Mouse (Mus musculus) erythroblast, adult 5-6 weeks (primary cell): ENCODE data around the gene Ms4a13. TPM values are rescaled to one million over a fixed set of nuclear protein-coding genes. Genes with fewer than 3 reads are reported as not detected.
"Not testable (repeated sequence)": the region's sequence is repeated elsewhere in the genome, so short reads cannot be mapped to it uniquely, and the experiment has no call there.

ENCODE experiments used
- ATAC-seq: replicated peaks from 2 replicates; pipeline ENCODE4 v1.8.0; 2016; ENCODE audit warnings: moderate number of reproducible peaks, mild to moderate bottlenecking, moderate TSS enrichment, inconsistent platforms; ENCODE audit not compliant: poor library complexity, low FRiP score, severe bottlenecking
- total RNA-seq, 2 experiments: library from RNA; stranded (forward) in 1 of 2; stranded (reverse) in 1 of 2; fragments of 150-400 nt in 1 of 2; fragments of 200-764, 138-1000 nt in 1 of 2; gene quantifications; 2 replicates each; pipeline versions ENCODE4 v1.2.3 to v1.2.4; 2015 to 2017; ENCODE audit warnings: low replicate concordance in 2 of 2

Ms4a13 gene
- total RNA-seq (2015; ENCODE audit: low replicate concordance) (not detected in 2 replicates), total RNA-seq (2017; ENCODE audit: low replicate concordance) (0.60 TPM in 1 of 2 replicates, not detected in the other)

DNA sequence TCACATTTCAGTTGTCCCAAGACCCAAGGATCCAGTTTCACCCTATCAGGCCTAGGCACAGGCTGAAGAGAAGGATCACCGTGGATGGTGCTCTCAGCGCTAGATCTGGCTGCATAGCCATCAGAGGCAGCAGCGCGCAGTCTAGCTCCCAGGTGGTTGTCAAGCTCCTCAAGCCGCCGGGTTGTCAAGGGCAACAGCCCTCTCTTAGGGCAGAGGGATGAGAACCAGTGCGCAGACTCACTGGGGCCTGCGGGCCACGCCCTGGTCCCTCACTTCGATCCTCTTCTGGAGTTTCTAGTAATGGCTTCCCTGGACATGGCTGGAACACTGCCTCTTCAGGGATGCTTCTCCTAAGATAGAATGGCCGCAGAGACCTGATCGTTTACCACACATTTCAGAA lies at the start of gene Ms4a13:
Gene Ms4a13 (minus strand): TSS at position 192 of the 400 bp plus-strand sequence.
- no peak for ATAC-seq

GRCm38 (mm10) chr19:11244230-11244629 lies 47.7 kb upstream of the Ms4a13 start:
- no peak for ATAC-seq

DNA sequence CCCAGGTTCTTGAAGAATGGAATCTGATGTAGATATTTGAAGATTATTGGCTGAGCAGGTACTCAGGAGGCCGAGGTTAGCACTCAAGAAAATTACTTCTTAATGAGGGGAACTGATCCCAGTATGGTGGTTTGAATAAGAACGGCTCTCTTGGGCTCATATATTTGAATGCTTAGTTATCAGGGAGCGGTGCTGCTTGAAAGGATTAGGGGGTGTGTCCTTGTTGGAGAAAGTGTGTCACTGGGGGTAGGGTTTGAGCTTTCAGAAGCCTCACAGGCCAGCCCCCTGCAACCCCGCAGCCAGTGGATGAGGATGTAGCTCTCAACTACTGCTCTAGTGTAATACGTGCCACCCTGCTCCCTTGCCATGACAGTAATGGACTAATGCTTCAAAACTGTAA lies 46.0 kb upstream of the Ms4a13 start:
- ATAC-seq, result no peak

DNA sequence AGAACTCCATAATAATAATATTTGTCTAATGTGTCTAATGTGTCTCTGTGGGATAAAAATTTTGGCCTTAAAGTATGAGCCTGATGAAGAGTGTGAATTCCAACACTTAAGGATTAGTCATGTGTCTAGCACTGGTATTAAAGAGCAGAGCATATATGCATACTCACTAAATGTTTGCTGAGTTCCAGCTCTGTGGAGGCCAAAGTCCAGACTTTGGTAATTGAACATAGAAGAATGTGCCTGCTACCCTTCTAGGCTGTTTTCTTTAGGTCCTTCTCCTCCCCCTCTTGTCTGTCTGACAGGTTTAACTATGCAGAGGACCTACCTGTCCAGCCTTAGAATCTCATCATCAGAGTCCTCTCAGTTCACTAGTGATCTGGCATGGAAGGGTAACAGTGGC lies 39.3 kb upstream of the Ms4a13 start:
- ATAC-seq, result no peak

GRCm38 (mm10) chr19:11234921-11235735 lies 38.6 kb upstream of the Ms4a13 start:
- no peak for ATAC-seq

DNA sequence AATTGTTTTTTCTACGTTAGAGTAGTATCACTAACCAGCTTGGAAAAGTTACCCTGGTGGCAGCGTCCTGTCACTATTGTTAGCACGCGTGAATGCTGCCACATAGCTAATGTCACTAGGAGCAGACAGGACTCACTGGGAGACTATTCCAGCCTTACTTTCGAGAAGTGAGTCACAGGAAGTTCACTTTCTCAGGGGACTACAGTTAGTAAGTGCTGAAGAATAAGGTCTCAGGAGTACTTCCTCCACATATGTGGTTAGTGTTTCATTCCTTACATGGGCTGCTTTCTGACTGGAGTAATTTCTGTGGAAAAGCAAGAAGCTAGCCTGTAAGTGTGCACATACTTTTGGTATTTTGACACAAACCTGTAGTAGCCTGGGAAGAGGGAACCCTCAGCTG lies 37.7 kb upstream of the Ms4a13 start:
- no peak for ATAC-seq

DNA sequence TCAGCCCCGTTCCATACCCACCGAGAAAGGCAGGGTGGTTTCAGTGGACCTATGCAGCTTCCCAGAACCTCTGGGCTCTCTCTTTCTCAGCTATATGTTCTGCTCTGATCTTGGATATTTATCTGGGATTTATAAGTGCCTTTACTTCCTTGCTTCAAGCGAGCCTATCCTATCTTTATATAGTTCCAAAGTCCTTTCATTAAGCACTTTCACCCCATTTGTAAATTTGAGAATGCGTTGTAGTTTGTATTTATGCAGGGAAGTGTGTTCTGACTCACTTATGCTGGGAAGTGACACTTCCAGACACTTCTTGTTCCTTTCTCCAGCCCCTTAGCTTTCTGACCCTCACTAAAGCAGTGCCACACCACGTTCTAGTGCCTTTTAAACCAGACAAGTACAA lies 35.8 kb upstream of the Ms4a13 start, which contains the start of gene Ms4a12:
Gene Ms4a12 (minus strand): TSS at position 101 of the 400 bp plus-strand sequence.
- ATAC-seq, result no peak

- ATAC-seq, result no peak
These were observed 4.0 kb downstream of the Ms4a13 start for GRCm38 (mm10) chr19:11192552-11192951.

DNA sequence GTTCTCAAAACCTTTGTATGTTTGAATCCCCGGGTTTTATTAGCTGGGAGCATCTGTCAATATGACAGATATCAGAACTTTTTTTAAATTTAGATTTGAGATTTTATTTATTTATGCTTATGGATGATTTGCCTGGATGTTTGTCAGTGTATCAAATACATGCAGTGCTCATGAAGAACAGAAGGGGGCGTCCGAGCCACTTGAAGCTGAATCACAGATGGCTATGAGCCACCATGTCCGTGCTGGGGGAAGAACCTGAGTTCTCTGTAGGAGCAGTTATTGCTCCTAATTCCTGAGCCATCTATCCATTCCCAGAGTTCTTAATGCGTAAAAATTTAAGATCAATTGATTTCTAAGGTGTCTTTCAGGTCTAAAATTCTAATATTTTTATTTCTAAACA lies 12.4 kb downstream of the Ms4a13 start:
- no peak for ATAC-seq

DNA sequence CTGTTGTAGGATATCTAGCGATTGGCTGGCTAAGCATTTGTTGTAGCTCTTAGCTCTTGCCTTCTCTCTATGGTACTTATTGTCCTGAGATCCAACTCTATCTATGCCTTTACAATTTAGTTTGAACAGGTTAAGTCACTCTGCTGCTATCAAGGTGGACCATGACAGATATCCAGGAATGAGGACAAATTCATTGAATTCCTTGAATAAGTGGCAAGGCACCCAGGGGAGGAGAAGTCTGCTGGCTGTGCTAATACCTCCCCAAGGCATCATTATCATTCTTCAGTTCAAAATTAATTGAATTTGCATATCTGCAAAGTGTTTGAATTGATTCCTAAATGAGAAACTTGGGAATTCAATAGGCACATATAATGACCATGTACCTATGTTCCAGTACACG lies 19.1 kb downstream of the Ms4a13 start:
- ATAC-seq, result no peak

GRCm38 (mm10) chr19:11165172-11165571 lies 31.4 kb downstream of the Ms4a13 start, which contains the start of gene 1700025F22Rik:
1700025F22Rik (minus strand) TSS chr19:11165320.
- ATAC-seq, result no peak

- ATAC-seq, result not testable (repeated sequence)
These were observed 38.6 kb downstream of the Ms4a13 start for GRCm38 (mm10) chr19:11157890-11158289.

- no peak for ATAC-seq
These were observed 61.2 kb downstream of the Ms4a13 start for GRCm38 (mm10) chr19:11135336-11135735.

DNA sequence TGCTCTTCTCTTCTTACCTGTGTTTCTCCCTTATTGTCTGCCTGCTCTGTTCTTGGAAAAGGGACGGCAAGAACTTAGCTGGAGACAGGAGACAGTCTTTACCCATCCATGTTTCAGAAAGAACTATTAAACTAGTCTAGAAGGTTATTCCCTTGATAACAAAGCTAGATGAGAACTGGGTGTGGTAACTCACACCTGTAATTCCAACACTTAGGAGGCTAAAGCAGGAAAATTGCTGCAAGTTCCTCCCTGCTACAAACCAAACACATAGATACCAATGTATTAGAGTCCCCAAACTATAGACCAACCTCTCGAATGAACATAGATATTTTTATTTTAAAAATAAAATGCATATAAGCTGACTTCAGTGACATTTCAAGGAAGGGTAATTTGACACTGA lies 61.7 kb downstream of the Ms4a13 start:
- ATAC-seq, result no peak

DNA sequence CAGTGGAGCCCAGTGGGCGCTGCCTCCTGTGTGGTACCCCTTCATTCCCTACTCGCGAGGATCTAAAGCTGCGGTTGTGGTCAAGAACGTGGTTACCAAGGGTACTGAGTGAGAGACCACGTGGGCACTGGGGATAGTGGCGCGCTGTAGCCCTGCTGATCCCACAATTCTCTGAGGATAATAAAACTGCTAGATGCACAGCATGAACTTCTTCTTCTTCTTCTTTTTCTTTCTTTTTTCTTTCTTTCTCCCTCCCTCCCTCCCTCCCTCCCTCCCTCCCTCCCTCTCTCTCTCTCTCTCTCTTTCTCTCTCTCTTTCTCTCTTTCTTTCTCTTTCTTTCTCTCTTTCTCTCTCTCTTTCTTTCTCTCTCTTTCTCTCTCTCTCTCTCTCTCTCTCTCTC lies 65.8 kb downstream of the Ms4a13 start, which contains the start of gene 1700017D01Rik:
Gene 1700017D01Rik (minus strand): TSS at position 101 of the 400 bp plus-strand sequence.
- ATAC-seq, result not testable (repeated sequence)

DNA sequence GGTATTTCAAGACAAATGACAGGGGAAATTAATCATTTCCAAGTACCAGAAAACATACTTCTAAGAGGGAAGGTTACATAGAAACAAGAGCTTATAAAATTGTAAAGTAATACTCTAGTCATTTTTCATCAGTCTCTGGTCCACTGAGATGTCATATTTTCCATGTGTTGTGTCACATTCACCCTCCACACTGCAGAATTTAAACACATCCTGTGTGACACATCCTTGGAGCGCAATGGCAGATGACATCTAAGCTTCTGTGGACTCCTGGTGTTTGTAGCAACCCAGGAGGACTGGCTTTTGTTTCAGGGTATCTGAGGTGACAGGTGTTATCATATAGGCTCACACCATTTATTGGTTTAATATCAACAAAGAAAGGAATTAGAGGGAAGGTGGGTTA lies 66.8 kb downstream of the Ms4a13 start:
- no peak for ATAC-seq

GRCm38 (mm10) chr19:11121016-11121420 lies 75.5 kb downstream of the Ms4a13 start:
- ATAC-seq, result peak; percentile 92
